Mouse (Mus musculus) kidney, embryonic 15.5 days (tissue): ENCODE results near the gene Ankmy1. TPM values are rescaled to one million over a fixed set of nuclear protein-coding genes. Genes with fewer than 3 reads are reported as not detected.

ENCODE experiments used
- ATAC-seq: fragments of 200-750 bp; cut with Nextera tagmentation; replicated peaks from 2 replicates; pipeline ENCODE4 v1.8.0; 2017; ENCODE audit warnings: moderate TSS enrichment; ENCODE audit not compliant: low FRiP score
- H3K27ac ChIP-seq: fragments of 300-500 bp; sonication (generic); 2 replicates; pipeline ENCODE4 v1.5.1; 2015; ENCODE audit warnings: mild to moderate bottlenecking, inconsistent platforms
- H3K27me3 ChIP-seq: fragments of 300-500 bp; sonication (generic); 2 replicates; pipeline ENCODE4 v1.6.1; 2015; ENCODE audit warnings: inconsistent platforms
- H3K36me3 ChIP-seq: fragments of 300-500 bp; sonication (generic); 2 replicates; pipeline ENCODE4 v1.6.1; 2015; ENCODE audit warnings: inconsistent platforms
- H3K4me1 ChIP-seq: fragments of 300-500 bp; sonication (generic); 2 replicates; pipeline ENCODE4 v1.6.1; 2015; ENCODE audit warnings: inconsistent platforms
- H3K4me2 ChIP-seq: fragments of 300-500 bp; sonication (generic); 2 replicates; pipeline ENCODE4 v1.6.1; 2015; ENCODE audit warnings: moderate library complexity, mild to moderate bottlenecking, inconsistent platforms
- H3K4me3 ChIP-seq: fragments of 300-500 bp; sonication (generic); replicated peaks from 2 replicates; pipeline ENCODE4 v1.5.1; 2015; ENCODE audit warnings: mild to moderate bottlenecking, inconsistent platforms
- H3K9ac ChIP-seq: fragments of 300-500 bp; sonication (generic); 2 replicates; pipeline ENCODE4 v1.6.1; 2015; ENCODE audit warnings: mild to moderate bottlenecking, inconsistent platforms
- H3K9me3 ChIP-seq: fragments of 300-500 bp; sonication (generic); replicated peaks from 2 replicates; pipeline ENCODE4 v1.6.1; 2016; ENCODE audit warnings: inconsistent platforms
- WGBS: fragments of 180-500 bp; shearing (Covaris S2); methylation state at CpG from one replicate; pipeline ENCODE4 v1.1.7; 2015; ENCODE audit warnings: mixed read lengths; 5-methylcytosine and 5-hydroxymethylcytosine counted together
- polyA plus RNA-seq: library from polyadenylated mRNA; unstranded; fragments of >200 nt; fragmentation: Nextera tagmentation; extraction: Ambion mirVana; gene quantifications from 2 replicates; pipeline ENCODE4 v1.2.1, GENCODE M21; 2015

Gene Ankmy1
- polyA plus RNA-seq, 1 experiment from 2014 or later: 0.43 TPM

- WGBS: 97% methylated on average over 2 of the region's 2 CpGs
- Histone ChIP-seq H3K4me3 (no peak overlapping the region), H3K36me3 (peaks cover 37% of the 10 kb centered on the region), H3K9me3 (no peaks in the 10 kb centered on the region), H3K4me2 (no peak overlapping the region), H3K4me1 (peaks cover 42% of the 10 kb centered on the region), H3K27ac (no peak overlapping the region), H3K9ac (no peak overlapping the region), H3K27me3 (peaks cover 4% of the 10 kb centered on the region; the same call in 1 of the 2 replicates)
- ATAC-seq: no peak
Observed at GRCm38 (mm10) chr1:92852450-92852849, 50.3 kb downstream of the Ankmy1 start.

GRCm38 (mm10) chr1:92849938-92850574 lies 52.6 kb downstream of the Ankmy1 start:
- H3K4me2 ChIP-seq: no peak overlapping the region
- H3K4me3 ChIP-seq: no peak overlapping the region
- WGBS: 38% methylated on average over 13 of the region's 13 CpGs
- H3K27me3 ChIP-seq: peaks cover 4% of the 10 kb centered on the region; the same call in 1 of the 2 replicates
- H3K4me1 ChIP-seq: peaks cover 53% of the 10 kb centered on the region
- H3K27ac ChIP-seq: no peak overlapping the region
- H3K9me3 ChIP-seq: no peaks in the 10 kb centered on the region
- H3K9ac ChIP-seq: no peak overlapping the region
- H3K36me3 ChIP-seq: peaks cover 15% of the 10 kb centered on the region
- no peak for ATAC-seq

DNA sequence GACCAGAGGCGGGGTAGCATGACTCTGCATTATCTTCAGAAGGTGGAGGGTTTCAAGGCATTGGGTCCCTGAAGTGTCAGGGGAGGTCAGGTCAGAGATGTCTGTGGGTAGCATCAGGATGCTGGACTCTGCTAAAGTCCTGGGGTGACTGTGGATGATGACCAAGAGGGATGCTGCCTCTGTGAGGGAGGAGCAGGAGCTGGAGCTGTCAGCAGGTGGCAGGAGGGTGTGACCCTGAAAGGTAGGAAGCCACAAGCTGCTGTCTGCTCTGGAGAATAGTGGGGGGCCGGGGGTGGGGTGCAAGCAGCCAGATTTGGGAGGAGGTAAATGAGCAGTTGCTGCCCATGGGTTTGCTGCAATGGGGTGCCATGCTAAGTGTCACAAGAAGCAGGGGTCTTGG lies 53.2 kb downstream of the Ankmy1 start:
- no peaks in the 10 kb centered on the region for H3K9me3 ChIP-seq
- no peak overlapping the region for H3K27ac ChIP-seq
- H3K4me2 ChIP-seq: no peak overlapping the region
- no peak for ATAC-seq
- H3K4me1 ChIP-seq: peaks cover 53% of the 10 kb centered on the region
- H3K27me3 ChIP-seq: peaks cover 4% of the 10 kb centered on the region; the same call in 1 of the 2 replicates
- H3K36me3 ChIP-seq: peaks cover 10% of the 10 kb centered on the region
- 71% methylated on average over 2 of the region's 2 CpGs for WGBS
- H3K9ac ChIP-seq: no peak overlapping the region
- H3K4me3 ChIP-seq: no peak overlapping the region

DNA sequence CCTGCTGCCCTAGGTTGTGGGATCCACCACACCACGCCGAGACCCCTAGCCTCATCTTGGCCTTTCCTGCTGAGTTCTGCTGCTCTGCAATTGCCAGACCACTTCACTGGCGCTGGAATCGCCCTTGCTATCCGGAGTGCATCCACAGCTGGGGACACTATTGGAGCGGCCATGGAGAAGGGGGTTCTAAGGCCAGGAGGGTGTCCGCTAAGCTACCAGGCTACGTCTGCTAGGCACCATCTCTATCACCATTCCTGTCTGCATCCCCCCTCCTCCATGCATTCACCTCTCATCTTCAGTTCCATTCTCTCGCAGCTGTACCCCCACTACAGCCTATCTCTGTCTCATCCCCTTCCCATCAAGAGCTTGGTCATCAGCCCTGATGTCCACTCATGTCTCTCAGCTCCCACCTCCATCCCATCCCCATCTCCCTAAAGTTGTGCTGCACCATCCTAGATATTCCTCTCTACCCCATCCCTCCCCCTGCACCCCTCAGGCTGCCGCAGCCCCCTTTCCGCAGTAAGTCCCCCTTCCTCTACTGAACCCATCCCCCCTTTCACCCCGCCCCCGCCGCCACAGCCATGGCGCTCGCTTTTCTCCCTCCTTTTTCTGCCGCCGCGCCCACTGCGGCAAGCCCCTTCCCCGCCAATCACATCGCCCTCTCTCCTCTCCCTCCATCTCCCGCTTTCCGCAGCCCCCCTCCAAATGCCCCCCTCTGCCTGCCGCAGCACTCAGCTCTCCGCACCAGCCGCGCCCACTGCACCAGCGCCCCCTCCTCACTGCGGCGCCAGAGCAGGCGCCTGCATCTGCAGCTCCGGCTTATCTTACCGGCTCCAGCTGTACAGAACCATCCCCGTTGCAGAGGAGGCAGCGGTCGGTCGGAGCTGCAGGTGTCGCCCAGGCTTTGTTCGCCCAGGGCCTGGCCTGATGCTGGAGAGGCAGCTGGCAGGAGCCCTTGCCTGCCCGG lies 54.5 kb downstream of the Ankmy1 start:
- Histone ChIP-seq H3K4me3 (peak overlapping the region; percentile 40), H3K4me1 (peaks cover 51% of the 10 kb centered on the region), H3K27me3 (peaks cover 4% of the 10 kb centered on the region; the same call in 1 of the 2 replicates), H3K9me3 (no peaks in the 10 kb centered on the region), H3K27ac (no peak overlapping the region), H3K4me2 (peak overlapping the region; percentile 69), H3K9ac (peak overlapping the region; percentile 26; the same call in 1 of the 2 replicates), H3K36me3 (no peaks in the 10 kb centered on the region)
- 8% methylated on average over 41 of the region's 41 CpGs for WGBS
- no peak for ATAC-seq

DNA sequence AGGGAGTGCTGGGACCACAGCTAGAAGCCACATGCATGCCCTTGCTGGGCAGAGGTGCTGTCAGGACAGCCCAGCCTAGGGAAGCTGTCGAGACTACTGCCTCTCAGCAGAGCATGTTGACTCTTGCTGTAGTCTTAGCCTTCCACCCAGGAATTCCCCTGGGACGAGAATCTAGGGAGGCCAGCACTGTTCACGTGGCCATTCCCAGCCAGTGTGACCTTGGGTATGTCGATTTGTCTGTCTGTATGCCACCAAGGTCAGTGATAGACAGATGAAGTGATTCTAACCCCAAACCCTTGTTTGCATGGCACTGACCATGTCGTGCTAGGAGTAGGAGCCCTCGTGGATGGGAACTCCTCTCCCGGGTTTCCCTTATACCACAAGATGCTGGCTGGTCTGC lies 56.8 kb downstream of the Ankmy1 start:
- H3K36me3 ChIP-seq: no peaks in the 10 kb centered on the region
- WGBS: 78% methylated on average over 7 of the region's 7 CpGs
- H3K9ac ChIP-seq: no peak overlapping the region
- ATAC-seq: no peak
- no peak overlapping the region for H3K4me2 ChIP-seq
- peaks cover 40% of the 10 kb centered on the region for H3K4me1 ChIP-seq
- no peaks in the 10 kb centered on the region for H3K9me3 ChIP-seq
- no peak overlapping the region for H3K4me3 ChIP-seq
- H3K27ac ChIP-seq: no peak overlapping the region
- H3K27me3 ChIP-seq: peaks cover 4% of the 10 kb centered on the region; the same call in 1 of the 2 replicates

DNA sequence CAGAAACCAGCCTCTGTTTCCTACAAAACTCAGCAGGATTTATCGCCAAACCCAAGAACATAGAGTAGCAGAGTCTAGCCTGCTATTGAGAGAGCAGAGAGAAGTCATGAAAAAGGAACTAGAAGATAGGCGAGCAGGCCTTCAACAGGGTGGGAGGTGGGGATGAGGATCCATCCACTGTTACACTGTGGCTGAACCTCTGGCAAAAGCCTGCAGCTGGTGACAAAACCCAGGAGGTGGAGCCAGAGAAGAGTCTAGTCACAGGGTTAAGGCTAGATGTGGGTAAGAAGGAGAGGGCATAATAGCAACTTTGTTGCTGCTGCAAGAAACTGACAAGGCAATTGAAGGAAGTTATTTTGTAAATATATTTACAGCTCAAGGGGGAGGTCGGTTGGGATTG lies 61.3 kb downstream of the Ankmy1 start:
- Histone ChIP-seq H3K27ac (no peak overlapping the region), H3K9me3 (no peaks in the 10 kb centered on the region), H3K9ac (no peak overlapping the region), H3K36me3 (no peaks in the 10 kb centered on the region), H3K27me3 (no peaks in the 10 kb centered on the region), H3K4me2 (no peak overlapping the region), H3K4me1 (peaks cover 6% of the 10 kb centered on the region; the same call in 1 of the 2 replicates), H3K4me3 (no peak overlapping the region)
- ATAC-seq: no peak
- 76% methylated on average over 3 of the region's 3 CpGs for WGBS

- Histone ChIP-seq H3K4me1 (0 out of 2 replicates have a peak, but pooled peaks cover 4% of the 10 kb centered on the region), H3K4me3 (no peak overlapping the region), H3K9me3 (no peaks in the 10 kb centered on the region), H3K4me2 (no peak overlapping the region), H3K9ac (no peak overlapping the region), H3K27me3 (no peaks in the 10 kb centered on the region), H3K27ac (no peak overlapping the region), H3K36me3 (peaks cover 3% of the 10 kb centered on the region; the same call in 1 of the 2 replicates)
- no peak for ATAC-seq
- WGBS: 79% methylated on average over 8 of the region's 8 CpGs
Observed at GRCm38 (mm10) chr1:92840231-92840890, 62.3 kb downstream of the Ankmy1 start.

DNA sequence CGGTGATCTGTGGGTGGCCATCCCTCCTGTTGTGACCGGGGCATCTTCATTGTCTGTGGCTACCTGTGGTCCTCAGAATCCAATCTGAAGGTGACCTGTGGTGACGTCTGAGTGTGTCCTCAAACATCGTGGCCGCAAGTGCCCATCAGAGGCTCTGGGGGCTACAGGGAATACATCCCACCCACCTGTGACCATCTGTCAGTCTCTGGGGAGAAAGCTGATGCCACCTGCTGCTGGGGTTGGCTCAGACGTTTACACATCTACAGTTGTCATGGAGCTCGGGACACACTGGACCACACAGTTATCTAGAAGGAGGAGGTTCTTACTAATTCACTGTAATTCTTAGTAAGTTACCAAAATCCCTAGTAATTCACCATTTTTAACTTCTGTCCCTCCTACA lies 63.5 kb downstream of the Ankmy1 start:
- Histone ChIP-seq H3K27me3 (no peaks in the 10 kb centered on the region), H3K4me2 (no peak overlapping the region), H3K9ac (no peak overlapping the region), H3K36me3 (peaks cover 4% of the 10 kb centered on the region; the same call in 1 of the 2 replicates), H3K27ac (no peak overlapping the region), H3K9me3 (no peaks in the 10 kb centered on the region), H3K4me3 (no peak overlapping the region), H3K4me1 (peaks cover 6% of the 10 kb centered on the region)
- WGBS: 80% methylated on average over 7 of the region's 7 CpGs
- no peak for ATAC-seq

DNA sequence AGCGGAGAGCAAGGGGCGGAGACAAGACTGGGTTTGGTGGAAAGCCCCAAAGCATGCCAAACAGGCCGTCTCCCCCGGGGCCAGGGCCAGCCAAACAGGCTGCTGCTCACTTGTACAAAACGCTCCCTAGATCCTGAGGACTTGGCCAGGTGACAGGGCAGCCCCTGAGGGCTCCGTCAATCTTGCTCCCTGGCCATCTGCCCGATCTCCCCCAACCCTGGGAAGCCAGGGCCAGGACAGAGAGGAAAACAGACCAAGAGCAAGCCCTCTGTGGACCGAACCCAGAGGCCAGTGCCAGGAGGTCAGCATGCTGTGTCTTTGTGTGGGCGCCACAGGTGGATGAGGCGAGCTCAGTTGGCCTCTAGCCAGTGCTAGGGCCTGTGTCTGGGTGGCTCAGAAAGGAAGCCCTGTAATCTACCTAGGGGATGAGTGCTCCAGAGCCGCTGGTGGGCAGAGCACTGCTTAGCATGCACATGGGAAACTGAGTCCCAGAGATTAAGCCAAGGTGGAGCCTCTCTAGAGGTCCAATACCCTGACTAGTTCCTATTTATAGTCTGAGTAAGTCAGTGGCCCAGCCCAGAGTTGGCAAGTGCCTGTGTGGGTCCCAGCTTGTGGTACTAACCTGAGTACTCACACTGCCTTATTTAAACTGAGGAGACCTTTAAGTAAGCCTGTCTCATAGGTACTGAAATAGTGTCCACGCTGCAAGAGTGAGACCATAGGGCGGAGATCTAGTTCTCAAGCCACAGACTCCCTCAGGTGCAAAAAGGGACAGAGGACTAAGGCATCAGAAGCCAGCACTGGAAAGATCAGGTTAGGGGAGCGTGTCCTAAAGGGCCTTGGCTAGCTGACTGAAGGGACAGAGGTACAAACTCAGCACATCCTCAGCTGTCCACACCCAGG lies 64.5 kb downstream of the Ankmy1 start:
- peaks cover 16% of the 10 kb centered on the region for H3K4me1 ChIP-seq
- H3K9me3 ChIP-seq: no peaks in the 10 kb centered on the region
- WGBS: 69% methylated on average over 14 of the region's 14 CpGs
- no peak for ATAC-seq
- H3K27ac ChIP-seq: no peak overlapping the region
- no peak overlapping the region for H3K4me3 ChIP-seq
- H3K4me2 ChIP-seq: no peak overlapping the region
- H3K9ac ChIP-seq: no peak overlapping the region
- peaks cover 4% of the 10 kb centered on the region; the same call in 1 of the 2 replicates for H3K36me3 ChIP-seq
- peaks cover 3% of the 10 kb centered on the region; the same call in 1 of the 2 replicates for H3K27me3 ChIP-seq

- Histone ChIP-seq H3K27me3 (peaks cover 23% of the 10 kb centered on the region), H3K36me3 (peaks cover 4% of the 10 kb centered on the region; the same call in 1 of the 2 replicates), H3K4me1 (peaks cover 37% of the 10 kb centered on the region), H3K9me3 (no peaks in the 10 kb centered on the region), H3K4me2 (peak overlapping the region; percentile 88), H3K9ac (no peak overlapping the region), H3K27ac (no peak overlapping the region), H3K4me3 (no peak overlapping the region)
- ATAC-seq: 0 out of 2 replicates have a peak, but pooled peaks have one; percentile 12
- 63% methylated on average over 7 of the region's 7 CpGs for WGBS
Observed at GRCm38 (mm10) chr1:92833987-92834706, 68.6 kb downstream of the Ankmy1 start.
